Mouse (Mus musculus): ENCODE measurements around the gene Itga2. TPM values are rescaled to one million over a fixed set of nuclear protein-coding genes. Genes with fewer than 3 reads are reported as not detected.

Gene Itga2
- polyA plus RNA-seq, 1 experiment from 2014 or later: 15.2 TPM

DNA sequence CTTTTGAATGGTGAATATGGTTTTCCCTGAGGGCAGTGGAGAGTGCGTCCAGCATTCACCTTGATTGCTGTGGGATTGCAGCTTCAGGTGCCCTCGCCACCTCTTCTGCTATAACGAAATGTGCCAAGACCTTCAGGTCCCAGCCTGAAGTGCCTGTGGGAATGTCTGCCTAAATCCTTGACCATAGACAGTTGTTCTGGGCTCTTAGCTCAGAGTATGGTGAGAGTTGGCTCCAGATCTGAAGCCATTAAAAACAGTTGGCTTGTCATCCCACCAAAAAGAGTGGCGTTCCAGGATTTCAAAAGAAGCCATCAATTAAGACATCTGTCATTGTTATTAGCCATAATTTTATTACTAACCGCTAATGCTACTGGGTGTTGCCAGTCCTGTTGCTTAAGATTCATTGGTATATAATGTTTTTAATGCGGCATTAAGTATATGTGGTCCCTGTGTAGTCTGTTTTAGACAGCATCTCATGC lies 106.5 kb downstream of the Itga2 start:
- Histone ChIP-seq H3K4me3 (ENCODE audit: low read depth, low read length) (no peak overlapping the region), H3K9ac (replicated peaks; ENCODE audit: low read depth) (no peak overlapping the region), H3K4me1 (ENCODE audit: insufficient read depth, low read depth, low read length) (no peaks in the 10 kb centered on the region), H3K4me2 (replicated peaks; ENCODE audit: low read depth, low read length) (no peak overlapping the region), H3K27me3 (replicated peaks; ENCODE audit: insufficient read depth, low read length) (no peaks in the 10 kb centered on the region), H3K27ac (ENCODE audit: low read length) (no peak overlapping the region), H3K36me3 (ENCODE audit: insufficient read depth, low read length) (peaks cover 20% of the 10 kb centered on the region; the same call in 1 of the 2 replicates), H3K9me3 (ENCODE audit: low read length) (no peaks in the 10 kb centered on the region)
- WGBS: 91% methylated on average over 6 of the region's 6 CpGs
- ATAC-seq (no peak), DNase-seq (ENCODE audit: low spot score) (no peak)
- TF ChIP-seq CTCF (IDR thresholded peaks at IDR 0.05) (no peak), EP300 (IDR thresholded peaks at IDR 0.05) (no peak)

GRCm38 (mm10) chr13:114822871-114823270 lies 109.0 kb downstream of the Itga2 start:
- 82% methylated on average over 2 of the region's 2 CpGs for WGBS

DNA sequence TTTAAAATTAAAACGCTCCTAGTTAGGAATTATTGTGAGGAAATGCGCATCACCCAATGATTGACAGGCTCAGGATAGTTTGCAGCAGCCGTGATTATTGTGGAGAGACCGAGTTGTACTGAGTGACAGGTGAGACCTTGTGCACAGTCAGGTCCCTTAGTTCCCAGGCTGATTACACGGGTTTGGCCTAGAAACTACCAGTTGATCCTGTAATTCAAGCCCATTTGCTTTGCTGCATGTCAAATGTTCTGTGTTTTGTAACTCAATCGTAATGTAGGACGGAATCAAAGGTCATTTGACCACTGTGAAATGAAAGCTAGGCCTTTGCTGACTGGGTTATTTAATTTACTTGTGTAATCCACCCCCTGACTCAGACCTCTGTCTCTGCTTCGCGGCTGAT lies 113.4 kb downstream of the Itga2 start:
- no peak for TF ChIP-seq CTCF (IDR thresholded peaks at IDR 0.05)
- no peak for TF ChIP-seq EP300 (IDR thresholded peaks at IDR 0.05)
- peaks cover 3% of the 10 kb centered on the region; the same call in 1 of the 2 replicates for H3K4me1 ChIP-seq (ENCODE audit: insufficient read depth, low read depth, low read length)
- no peaks in the 10 kb centered on the region for H3K36me3 ChIP-seq (ENCODE audit: insufficient read depth, low read length)
- no peaks in the 10 kb centered on the region for H3K27me3 ChIP-seq (replicated peaks; ENCODE audit: insufficient read depth, low read length)
- peak overlapping the region; percentile 87 for H3K4me2 ChIP-seq (replicated peaks; ENCODE audit: low read depth, low read length)
- no peaks in the 10 kb centered on the region for H3K9me3 ChIP-seq (ENCODE audit: low read length)
- peak overlapping the region; percentile 62 for H3K9ac ChIP-seq (replicated peaks; ENCODE audit: low read depth)
- DNase-seq (ENCODE audit: low spot score) (peak; percentile 63), ATAC-seq (peak; percentile 60)
- no peak overlapping the region for H3K27ac ChIP-seq (ENCODE audit: low read length)
- H3K4me3 ChIP-seq (ENCODE audit: low read depth, low read length): peak overlapping the region; percentile 74
- WGBS: 15% methylated on average over 9 of the region's 9 CpGs

More at GRCm38 (mm10) chr13:114822871-114823270, 109.0 kb downstream of the Itga2 start:
- H3K4me2 ChIP-seq (replicated peaks; ENCODE audit: low read depth, low read length): no peak overlapping the region
- H3K27me3 ChIP-seq (replicated peaks; ENCODE audit: insufficient read depth, low read length): no peaks in the 10 kb centered on the region
- DNase-seq (ENCODE audit: low spot score) (no peak), ATAC-seq (no peak)
- peaks cover 18% of the 10 kb centered on the region; the same call in 1 of the 2 replicates for H3K36me3 ChIP-seq (ENCODE audit: insufficient read depth, low read length)
- no peaks in the 10 kb centered on the region for H3K9me3 ChIP-seq (ENCODE audit: low read length)
- H3K27ac ChIP-seq (ENCODE audit: low read length): no peak overlapping the region
- TF ChIP-seq CTCF (IDR thresholded peaks at IDR 0.05): no peak
- TF ChIP-seq EP300 (IDR thresholded peaks at IDR 0.05): no peak
- H3K4me1 ChIP-seq (ENCODE audit: insufficient read depth, low read depth, low read length): peaks cover 3% of the 10 kb centered on the region; the same call in 1 of the 2 replicates
- H3K4me3 ChIP-seq (ENCODE audit: low read depth, low read length): no peak overlapping the region
- H3K9ac ChIP-seq (replicated peaks; ENCODE audit: low read depth): no peak overlapping the region

DNA sequence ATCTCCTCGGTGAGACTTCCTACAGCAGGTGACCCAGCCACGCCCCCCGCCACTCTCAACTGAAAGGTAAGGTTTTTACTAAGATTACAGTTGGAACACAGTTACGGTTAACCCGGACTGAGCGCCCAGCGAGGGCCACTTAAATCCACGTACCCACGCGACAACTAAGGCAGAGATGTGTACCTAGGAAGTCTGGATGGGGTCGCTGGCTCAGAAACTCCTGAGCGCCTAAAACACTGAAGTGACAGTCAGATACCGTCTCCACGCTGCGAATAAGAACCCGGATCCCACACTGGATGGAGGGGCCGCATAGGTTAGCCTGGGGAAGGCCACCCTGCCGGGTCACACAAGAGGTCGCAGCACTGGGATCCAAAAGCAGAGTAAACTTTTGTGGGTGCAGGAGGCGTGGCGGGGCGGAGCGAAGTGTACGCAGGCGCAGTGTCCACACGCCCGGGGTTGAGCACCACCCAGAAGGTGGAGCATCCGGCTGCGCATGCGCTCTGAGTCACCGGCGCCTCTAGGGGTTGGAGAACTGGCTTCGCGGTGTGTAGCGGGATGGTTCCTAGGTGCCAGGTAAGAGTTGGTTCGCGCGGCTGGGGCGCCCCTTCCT lies 114.0 kb downstream of the Itga2 start, which contains the start of gene Mocs2:
Mocs2 (plus strand) TSS at position 486 of the 610 bp plus-strand sequence.
- TF ChIP-seq CTCF (IDR thresholded peaks at IDR 0.05) (peak; percentile 30; the same call in 1 of the 2 replicates), EP300 (IDR thresholded peaks at IDR 0.05) (no peak; the same call in 1 of the 2 replicates)
- DNase-seq (ENCODE audit: low spot score): peak; percentile 97
- Histone ChIP-seq H3K27ac (ENCODE audit: low read length) (peak within 1 kb of the TSS; percentile 57), H3K27me3 (replicated peaks; ENCODE audit: insufficient read depth, low read length) (no peaks in the 10 kb centered on the region), H3K4me1 (ENCODE audit: insufficient read depth, low read depth, low read length) (peaks cover 3% of the 10 kb centered on the region; the same call in 1 of the 2 replicates), H3K4me2 (replicated peaks; ENCODE audit: low read depth, low read length) (peak within 1 kb of the TSS; percentile 87), H3K4me3 (ENCODE audit: low read depth, low read length) (peak within 1 kb of the TSS; percentile 74), H3K9me3 (ENCODE audit: low read length) (no peaks in the 10 kb centered on the region), H3K36me3 (ENCODE audit: insufficient read depth, low read length) (no peaks in the 10 kb centered on the region), H3K9ac (replicated peaks; ENCODE audit: low read depth) (peak within 1 kb of the TSS; percentile 62)
- ATAC-seq: peak; percentile 99
- WGBS: 2% methylated on average over 39 of the region's 39 CpGs

- Histone ChIP-seq H3K27ac (ENCODE audit: low read length) (no peak overlapping the region), H3K4me2 (replicated peaks; ENCODE audit: low read depth, low read length) (no peak overlapping the region), H3K9ac (replicated peaks; ENCODE audit: low read depth) (no peak overlapping the region), H3K27me3 (replicated peaks; ENCODE audit: insufficient read depth, low read length) (no peaks in the 10 kb centered on the region), H3K4me1 (ENCODE audit: insufficient read depth, low read depth, low read length) (no peaks in the 10 kb centered on the region), H3K4me3 (ENCODE audit: low read depth, low read length) (no peak overlapping the region), H3K36me3 (ENCODE audit: insufficient read depth, low read length) (no peaks in the 10 kb centered on the region), H3K9me3 (ENCODE audit: low read length) (no peaks in the 10 kb centered on the region)
- ATAC-seq (no peak), DNase-seq (ENCODE audit: low spot score) (no peak)
- WGBS: 41% methylated on average over 5 of the region's 5 CpGs
- TF ChIP-seq EP300 (IDR thresholded peaks at IDR 0.05) (no peak), CTCF (IDR thresholded peaks at IDR 0.05) (no peak)
These were observed 122.2 kb downstream of the Itga2 start for GRCm38 (mm10) chr13:114809624-114810210.

DNA sequence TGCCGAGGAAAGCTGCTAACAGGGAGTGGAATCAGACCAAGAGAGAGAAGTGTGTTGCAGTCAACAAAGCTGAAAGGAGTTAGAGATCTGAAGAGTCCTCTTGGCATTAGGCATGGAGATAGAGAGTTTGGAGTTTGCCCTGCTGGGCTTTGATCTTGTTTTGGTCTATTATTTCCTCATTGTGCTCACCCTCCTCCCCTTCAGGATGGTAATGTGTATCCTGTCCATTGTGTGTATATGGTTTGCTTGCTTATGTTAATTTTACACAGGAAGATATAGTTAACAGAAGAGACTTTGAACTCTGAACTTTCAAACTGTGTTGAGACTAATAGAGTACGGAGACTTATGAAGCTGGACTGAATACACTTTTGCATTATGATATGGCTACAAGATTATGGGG lies 128.9 kb downstream of the Itga2 start:
- TF ChIP-seq CTCF (IDR thresholded peaks at IDR 0.05) (no peak), EP300 (IDR thresholded peaks at IDR 0.05) (peak; percentile 57)

More for the DNA sequence above, 128.9 kb downstream of the Itga2 start:
- no peaks in the 10 kb centered on the region for H3K9me3 ChIP-seq (ENCODE audit: low read length)
- H3K4me1 ChIP-seq (ENCODE audit: insufficient read depth, low read depth, low read length): no peaks in the 10 kb centered on the region
- no peak overlapping the region for H3K9ac ChIP-seq (replicated peaks; ENCODE audit: low read depth)
- ATAC-seq: peak; percentile 52; the same call in 1 of the 2 replicates
- H3K4me2 ChIP-seq (replicated peaks; ENCODE audit: low read depth, low read length): no peak overlapping the region
- no peak overlapping the region for H3K27ac ChIP-seq (ENCODE audit: low read length)
- H3K27me3 ChIP-seq (replicated peaks; ENCODE audit: insufficient read depth, low read length): no peaks in the 10 kb centered on the region
- no peaks in the 10 kb centered on the region for H3K36me3 ChIP-seq (ENCODE audit: insufficient read depth, low read length)
- DNase-seq (ENCODE audit: low spot score): no peak
- no peak overlapping the region for H3K4me3 ChIP-seq (ENCODE audit: low read depth, low read length)
- 43% methylated on average over 2 of the region's 2 CpGs for WGBS

All from lung, postnatal 0 days (tissue).